Mouse (Mus musculus) liver, embryonic 14.5 days (tissue): ENCODE data around the gene Ccdc117.

ENCODE experiments used
- CTCF ChIP-seq: IDR thresholded peaks from 2 replicates; pipeline ENCODE4 v1.5.1; 2016; ENCODE audit warnings: antibody characterized with exemption, low read depth, control low read depth
- EP300 ChIP-seq: IDR thresholded peaks from 2 replicates; pipeline ENCODE4 v1.6.1; 2016; ENCODE audit warnings: antibody characterized with exemption, low read depth

- TF ChIP-seq CTCF (0 out of 2 replicates have a peak, but pooled peaks have one; percentile 24), EP300 (no peak)
Observed at GRCm38 (mm10) chr11:5562625-5563268, 20.8 kb upstream of the Ccdc117 start.
